Mouse (Mus musculus) forebrain, embryonic 16.5 days (tissue): ENCODE results near the gene Gnl2. TPM values are rescaled to one million over a fixed set of nuclear protein-coding genes. Genes with fewer than 3 reads are reported as not detected.

Experiments
- ATAC-seq: fragments of 200-750 bp; cut with Nextera tagmentation; 2 replicates; pipeline ENCODE4 v1.8.0; 2017; ENCODE audit warnings: mild to moderate bottlenecking, moderate library complexity
- H3K27ac ChIP-seq: fragments of 300-500 bp; sonication (generic); 2 replicates; pipeline ENCODE4 v1.5.1; 2014; ENCODE audit warnings: low read length, control low read depth
- H3K27me3 ChIP-seq: fragments of 300-500 bp; sonication (generic); replicated peaks from 2 replicates; pipeline ENCODE4 v1.6.1; 2014; ENCODE audit warnings: low read length; ENCODE audit not compliant: control insufficient read depth, insufficient read depth
- H3K36me3 ChIP-seq: fragments of 300-500 bp; sonication (generic); 2 replicates; pipeline ENCODE4 v1.6.1; 2014; ENCODE audit not compliant: control insufficient read depth, insufficient read depth
- H3K4me1 ChIP-seq: fragments of 300-500 bp; sonication (generic); replicated peaks from 2 replicates; pipeline ENCODE4 v1.6.1; 2014; ENCODE audit warnings: low read length; ENCODE audit not compliant: control insufficient read depth, insufficient read depth
- H3K4me2 ChIP-seq: fragments of 300-500 bp; sonication (generic); 2 replicates; pipeline ENCODE4 v1.6.1; 2014; ENCODE audit warnings: mild to moderate bottlenecking, low read length, control low read depth
- H3K4me3 ChIP-seq: fragments of 300-500 bp; sonication (generic); replicated peaks from 2 replicates; pipeline ENCODE4 v1.5.1; 2014; ENCODE audit warnings: mild to moderate bottlenecking, low read length, control low read depth
- H3K9ac ChIP-seq: fragments of 300-500 bp; sonication (generic); replicated peaks from 2 replicates; pipeline ENCODE4 v1.6.1; 2014; ENCODE audit warnings: low read depth, low read length, control low read depth
- H3K9me3 ChIP-seq: fragments of 300-500 bp; sonication (generic); 2 replicates; pipeline ENCODE4 v1.6.1; 2016; ENCODE audit warnings: low read length; ENCODE audit not compliant: control insufficient read depth
- WGBS: fragments of 180-500 bp; shearing (Covaris S2); extraction: QIAGEN DNeasy Blood & Tissue Kit; methylation state at CpG from one replicate; pipeline ENCODE4 v1.1.7; 2014; 5-methylcytosine and 5-hydroxymethylcytosine counted together
- polyA plus RNA-seq: library from polyadenylated mRNA; unstranded; fragments of >200 nt; fragmentation: Nextera tagmentation; extraction: Ambion mirVana; gene quantifications from 2 replicates; pipeline ENCODE4 v1.2.1, GENCODE M21; 2015

Gnl2 gene
- polyA plus RNA-seq, 1 experiment from 2014 or later = 107 TPM

DNA sequence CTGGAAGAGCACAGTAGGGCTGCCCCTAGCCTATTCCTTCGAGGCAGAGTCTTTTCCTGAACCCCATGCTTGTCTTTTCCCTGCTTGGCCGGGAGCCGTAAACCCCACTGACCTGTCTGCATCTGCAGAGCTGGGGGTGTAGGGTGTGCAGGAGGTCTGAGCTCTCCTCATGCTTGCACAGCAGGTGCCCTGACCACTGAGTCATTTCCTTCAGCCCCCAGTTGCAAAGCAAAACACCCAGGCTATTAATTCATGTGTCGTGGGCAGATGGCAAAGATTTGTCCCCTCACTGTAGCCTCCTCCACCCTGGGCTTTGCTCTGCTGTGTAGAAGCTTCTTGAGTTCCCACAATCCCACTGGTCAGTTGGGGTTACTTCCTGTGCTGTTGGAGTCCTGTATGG lies 81.0 kb downstream of the Gnl2 start:
- Histone ChIP-seq H3K4me3 (no peak overlapping the region), H3K27ac (no peak overlapping the region), H3K9ac (no peak overlapping the region), H3K36me3 (peaks cover 1% of the 10 kb centered on the region; the same call in 1 of the 2 replicates), H3K4me1 (peaks cover 3% of the 10 kb centered on the region; the same call in 1 of the 2 replicates), H3K27me3 (no peaks in the 10 kb centered on the region), H3K4me2 (no peak overlapping the region), H3K9me3 (no peaks in the 10 kb centered on the region)
- no peak for ATAC-seq
- WGBS = 92% methylated on average over 4 of the region's 4 CpGs

DNA sequence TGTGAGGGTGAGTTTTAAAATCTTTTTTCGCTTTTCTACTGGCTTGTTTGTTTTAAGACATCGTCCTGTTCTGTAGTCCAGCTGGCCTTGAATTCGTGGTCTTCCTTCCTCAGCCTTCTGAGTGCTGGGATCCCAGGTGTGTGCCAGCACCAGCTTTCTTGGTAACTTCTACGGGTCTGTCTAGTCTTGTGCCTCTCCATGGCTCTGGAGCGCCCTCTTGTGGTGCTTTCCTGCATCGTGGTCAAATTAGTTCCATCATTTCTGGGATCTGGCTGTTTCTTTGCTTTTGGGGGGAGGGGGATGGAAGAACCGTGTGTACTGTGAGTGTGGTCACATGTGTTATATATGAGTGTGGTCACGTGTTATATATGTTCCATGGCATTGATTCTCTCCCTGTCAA lies 83.1 kb downstream of the Gnl2 start:
- no peaks in the 10 kb centered on the region for H3K27me3 ChIP-seq
- peaks cover 3% of the 10 kb centered on the region; the same call in 1 of the 2 replicates for H3K4me1 ChIP-seq
- 9% methylated on average over 8 of the region's 8 CpGs for WGBS
- no peak overlapping the region for H3K27ac ChIP-seq
- H3K9ac ChIP-seq = no peak overlapping the region
- no peak overlapping the region for H3K4me2 ChIP-seq
- peak; percentile 59; the same call in 1 of the 2 replicates for ATAC-seq
- H3K36me3 ChIP-seq = peaks cover 8% of the 10 kb centered on the region
- H3K4me3 ChIP-seq = no peak overlapping the region
- H3K9me3 ChIP-seq = no peaks in the 10 kb centered on the region

DNA sequence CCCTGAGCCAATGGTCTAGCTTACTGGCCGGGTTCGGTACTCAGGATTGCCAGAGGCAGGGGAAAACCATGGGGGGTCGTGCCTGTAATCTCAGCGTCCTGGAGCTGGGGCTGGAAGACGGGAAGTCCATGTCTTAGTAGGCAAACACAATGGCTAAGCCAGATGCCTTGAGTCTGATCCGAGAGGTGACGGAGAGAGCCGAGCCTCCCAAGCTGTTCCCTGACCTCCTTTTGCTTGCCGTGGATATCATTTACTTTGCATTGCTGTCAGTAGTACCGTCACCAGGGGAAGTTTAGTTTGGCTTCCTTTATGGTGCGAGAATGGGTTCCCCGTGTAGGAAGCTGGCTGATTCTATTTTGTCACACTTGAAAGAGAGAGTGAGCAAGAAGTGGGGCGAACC lies 84.9 kb downstream of the Gnl2 start:
- Histone ChIP-seq H3K9ac (no peak overlapping the region), H3K4me1 (peaks cover 3% of the 10 kb centered on the region; the same call in 1 of the 2 replicates), H3K9me3 (no peaks in the 10 kb centered on the region), H3K36me3 (peaks cover 11% of the 10 kb centered on the region), H3K4me3 (no peak overlapping the region), H3K27ac (no peak overlapping the region), H3K4me2 (no peak overlapping the region), H3K27me3 (no peaks in the 10 kb centered on the region)
- ATAC-seq = no peak
- WGBS = 69% methylated on average over 13 of the region's 13 CpGs

Other genes with a start within 250 kb of the Gnl2 start
- gene Mtf1, start 214.5 kb upstream of the Gnl2 start, polyA plus RNA-seq = 12.1 and 14.9 TPM in 2 replicates
- 50.3 and 51.2 TPM in 2 replicates for gene Yrdc, start 165.9 kb upstream of the Gnl2 start, polyA plus RNA-seq
- gene 1110065P20Rik, start 165.4 kb upstream of the Gnl2 start, polyA plus RNA-seq = 65.1 and 75.2 TPM in 2 replicates
- gene Maneal, start 154.4 kb upstream of the Gnl2 start, polyA plus RNA-seq = 8.3 and 11.0 TPM in 2 replicates
- 1.2 and 2.7 TPM in 2 replicates for gene Epha10, start 135.7 kb upstream of the Gnl2 start, polyA plus RNA-seq
- 17.1 and 17.2 TPM in 2 replicates for gene 9930104L06Rik, start 79.5 kb upstream of the Gnl2 start, polyA plus RNA-seq
- 70.0 and 76.6 TPM in 2 replicates for gene Cdca8, start 77.3 kb upstream of the Gnl2 start, polyA plus RNA-seq
- 1.1 and 1.3 TPM in 2 replicates for gene Rspo1, start 30.2 kb upstream of the Gnl2 start, polyA plus RNA-seq
- gene Dnali1, start 49.1 kb downstream of the Gnl2 start, polyA plus RNA-seq = 0.41 and 0.51 TPM in 2 replicates
- gene Snip1, start 50.1 kb downstream of the Gnl2 start, polyA plus RNA-seq = 27.3 and 29.7 TPM in 2 replicates
- gene Meaf6, start 68.5 kb downstream of the Gnl2 start, polyA plus RNA-seq = 148 and 154 TPM in 2 replicates
- gene Zc3h12a, start 111.3 kb downstream of the Gnl2 start, polyA plus RNA-seq = 0.13 TPM in 1 of 2 replicates, not detected in the other